Mouse (Mus musculus): ENCODE results near the gene Vstm2b. TPM values are rescaled to one million over a fixed set of nuclear protein-coding genes. Genes with fewer than 3 reads are reported as not detected.

Gene Vstm2b
- 2.1 and 2.2 TPM in 2 replicates for polyA plus RNA-seq (2015; fragmentation: Nextera tagmentation; extraction: Ambion mirVana)

GRCm38 (mm10) chr7:40898096-40898710 is at the start of gene Vstm2b:
Vstm2b (plus strand) TSS chr7:40898328.

Other genes with a start within 250 kb of the Vstm2b start
- gene 4930433I11Rik, start 89.2 kb downstream of the Vstm2b start, polyA plus RNA-seq (2015; fragmentation: Nextera tagmentation; extraction: Ambion mirVana) = not detected in 2 replicates
- gene Gm4884, start 134.4 kb downstream of the Vstm2b start, polyA plus RNA-seq (2015; fragmentation: Nextera tagmentation; extraction: Ambion mirVana) = not detected in 2 replicates

Data from skeletal muscle tissue, postnatal 0 days (tissue).